Mouse (Mus musculus) lung, postnatal 36 days (tissue): ENCODE measurements around the gene Ppp2r5d.

Source experiments
- DNase-seq: peaks from one replicate; pipeline ENCODE4 v3.0.0; 2022; ENCODE audit warnings: mixed read lengths

Gene Ppp2r5d

DNA sequence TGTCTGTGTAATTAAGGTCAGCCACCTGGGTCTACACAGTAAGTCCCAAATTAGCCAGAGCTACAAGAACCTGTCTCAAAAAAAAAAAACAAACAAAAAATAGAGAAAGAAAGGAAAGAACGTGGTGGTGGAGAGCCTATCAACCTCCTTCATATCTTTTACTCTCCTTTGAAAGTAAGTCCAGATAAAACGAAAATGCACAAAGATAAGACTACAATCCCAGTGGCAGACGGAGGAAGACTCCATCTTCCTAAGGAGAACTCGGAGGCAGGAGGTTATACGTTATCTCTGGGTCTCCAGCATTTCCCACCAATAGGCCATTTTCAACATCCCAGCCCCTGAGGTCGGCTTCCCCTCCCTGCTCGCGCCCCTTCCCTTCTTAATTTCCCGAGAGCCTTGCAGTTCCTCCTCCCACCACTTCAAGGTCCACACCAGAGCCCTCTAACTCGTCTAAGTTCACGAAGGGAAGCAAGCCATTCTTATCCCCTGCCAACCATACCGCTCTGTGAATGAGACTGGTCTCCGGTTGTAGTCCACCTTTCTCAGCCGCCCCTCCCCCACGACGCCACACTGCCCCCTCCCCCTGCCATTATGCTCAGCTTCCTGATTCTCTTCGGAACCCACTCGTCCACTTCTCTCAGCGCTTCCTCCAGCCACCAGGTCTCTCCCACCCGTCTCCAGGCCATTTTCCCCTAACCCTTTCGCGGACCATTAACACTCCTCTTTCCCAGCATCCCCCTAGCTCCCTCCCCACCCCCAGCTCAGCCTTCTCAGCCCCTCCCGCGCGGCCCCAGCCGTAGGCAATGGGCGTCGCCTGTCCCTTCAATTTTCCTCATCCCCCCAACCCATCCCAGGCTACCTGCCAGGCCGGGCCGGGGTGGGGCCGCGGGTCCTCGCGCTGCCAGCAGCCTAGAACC lies 24.8 kb downstream of the Ppp2r5d start:
- peak; percentile 62 for DNase-seq

DNA sequence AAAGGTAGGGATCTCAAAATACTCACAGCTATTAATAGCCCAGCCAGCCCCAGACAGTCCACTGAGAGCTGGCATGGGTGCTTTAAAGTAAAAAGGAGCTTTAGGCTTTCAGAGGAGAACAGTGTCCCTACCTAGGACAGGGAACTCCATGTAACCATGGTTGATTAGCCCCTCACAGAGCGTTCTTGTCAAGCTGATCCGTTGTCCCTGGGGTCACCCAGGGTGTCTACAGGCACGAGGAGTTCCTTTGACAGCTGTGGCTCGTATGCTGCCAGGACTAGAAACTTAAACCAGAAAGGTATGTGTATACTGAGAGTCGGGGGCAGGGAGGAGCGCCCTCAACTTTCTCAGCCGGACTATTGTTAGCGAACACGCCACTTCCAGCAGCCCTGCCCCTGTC lies 26.0 kb downstream of the Ppp2r5d start:
- peak; percentile 16 for DNase-seq

DNA sequence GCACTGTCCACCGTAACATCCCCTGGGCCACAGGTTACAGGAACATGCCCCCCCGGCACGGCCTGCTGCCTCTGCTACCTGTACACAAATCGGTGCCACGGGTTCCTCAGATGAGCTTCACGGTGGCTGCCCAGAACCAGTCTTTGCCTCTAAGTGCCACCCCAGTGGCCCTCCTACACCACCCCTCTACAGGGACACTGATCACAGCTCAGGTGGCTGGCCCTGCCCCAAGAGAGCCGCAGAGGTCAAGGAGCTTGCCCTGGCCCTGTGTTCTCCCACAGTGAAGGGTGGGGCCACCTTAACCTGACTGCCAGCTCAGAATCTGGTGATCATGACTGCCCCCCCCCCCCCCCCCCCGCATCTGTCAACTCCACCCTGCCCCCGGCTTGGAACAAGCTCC lies 26.5 kb downstream of the Ppp2r5d start, which contains the start of gene Mea1:
Mea1 (plus strand) TSS at position 378 of the 400 bp plus-strand sequence.
- DNase-seq, result peak; percentile 76

DNA sequence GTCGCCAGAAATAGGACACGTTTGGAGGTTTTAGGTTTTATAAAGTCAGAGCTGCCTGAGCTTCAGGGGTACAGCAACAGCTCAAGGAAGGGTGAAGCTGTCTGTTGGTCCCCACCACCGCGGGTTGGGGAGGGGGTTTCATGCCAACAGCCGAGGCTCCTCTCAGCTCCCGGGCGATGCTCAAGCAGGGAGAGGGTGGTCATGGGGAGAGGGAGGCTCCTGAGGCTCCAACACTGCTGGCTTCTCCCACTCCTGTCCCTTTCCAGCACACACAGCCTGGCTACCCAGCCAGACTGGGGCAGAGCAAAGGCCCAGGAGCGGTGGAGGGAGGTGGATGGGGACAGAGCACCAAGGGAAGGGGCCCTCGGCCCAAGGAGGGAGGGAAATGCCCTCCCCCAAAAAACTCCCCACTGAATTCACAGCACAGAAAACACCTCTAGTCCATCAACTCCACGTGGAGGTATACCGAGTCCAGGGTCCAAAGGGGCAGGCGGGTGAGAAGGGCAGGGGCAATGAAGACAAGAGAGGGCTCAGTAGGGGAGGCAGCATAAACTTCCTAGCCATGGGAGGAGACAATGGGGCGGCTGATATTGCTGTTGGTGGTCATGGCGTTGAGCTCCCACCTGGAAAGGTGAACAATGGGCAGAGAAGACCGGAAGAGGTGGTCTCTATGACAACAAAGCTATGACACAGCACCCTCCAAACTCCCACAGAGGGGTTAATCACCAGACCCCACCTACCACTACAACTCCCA lies 30.2 kb downstream of the Ppp2r5d start:
- no peak for DNase-seq

DNA sequence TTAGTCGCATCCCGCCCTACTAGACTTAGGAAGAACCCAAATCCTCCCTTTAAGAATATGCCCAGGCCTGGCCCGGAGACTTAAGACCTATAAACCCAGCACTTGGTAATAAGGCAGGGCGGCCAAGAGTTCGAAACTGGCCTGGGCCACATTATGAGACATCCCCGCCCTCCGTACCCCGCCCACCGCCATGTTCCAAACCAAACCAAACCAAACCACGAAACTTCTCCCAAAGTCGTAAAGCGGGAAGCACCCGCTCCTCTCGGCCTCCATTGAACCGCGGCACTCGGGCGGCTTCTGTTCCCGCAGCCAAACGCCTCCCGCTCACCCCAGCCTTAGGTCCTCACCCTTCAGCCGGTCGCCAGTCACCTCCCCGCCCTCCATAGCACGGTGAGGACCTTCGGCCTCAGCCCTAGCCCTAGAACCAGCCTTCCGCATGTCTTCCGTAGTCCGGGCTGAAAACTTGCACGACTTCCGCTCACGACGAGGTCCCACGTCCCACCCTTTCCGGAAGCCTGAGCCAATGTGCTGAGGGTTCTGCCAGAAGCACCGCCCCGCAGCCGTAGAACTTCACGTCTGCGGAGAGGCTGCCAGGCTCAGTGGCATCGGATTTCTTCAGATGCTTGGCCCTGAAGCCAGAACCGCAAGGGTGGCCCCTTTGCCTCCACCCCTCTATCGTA lies 30.9 kb downstream of the Ppp2r5d start, which contains the start of gene Rrp36:
Rrp36 (minus strand) TSS at position 503 of the 680 bp plus-strand sequence.
- peak; percentile 96 for DNase-seq

DNA sequence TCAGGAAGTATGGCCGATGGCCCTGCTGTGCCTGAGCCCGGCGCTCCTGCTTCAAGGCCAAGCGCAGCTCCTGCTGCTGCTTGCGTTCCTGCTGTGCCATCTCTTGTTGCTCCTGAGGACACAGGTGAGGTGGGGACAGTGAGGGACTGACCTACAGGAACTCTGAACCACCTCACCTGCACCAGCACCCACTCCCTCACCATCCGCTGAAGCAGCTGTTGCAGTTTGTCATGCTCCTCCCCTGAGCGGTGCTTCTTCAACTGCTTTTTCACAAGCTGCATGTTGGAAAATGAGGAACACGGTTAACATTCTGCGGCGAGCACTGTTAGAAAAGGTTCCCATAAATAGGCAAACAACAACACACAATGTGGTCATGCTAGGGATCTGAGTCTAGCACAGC lies 35.0 kb downstream of the Ppp2r5d start:
- DNase-seq, result no peak

DNA sequence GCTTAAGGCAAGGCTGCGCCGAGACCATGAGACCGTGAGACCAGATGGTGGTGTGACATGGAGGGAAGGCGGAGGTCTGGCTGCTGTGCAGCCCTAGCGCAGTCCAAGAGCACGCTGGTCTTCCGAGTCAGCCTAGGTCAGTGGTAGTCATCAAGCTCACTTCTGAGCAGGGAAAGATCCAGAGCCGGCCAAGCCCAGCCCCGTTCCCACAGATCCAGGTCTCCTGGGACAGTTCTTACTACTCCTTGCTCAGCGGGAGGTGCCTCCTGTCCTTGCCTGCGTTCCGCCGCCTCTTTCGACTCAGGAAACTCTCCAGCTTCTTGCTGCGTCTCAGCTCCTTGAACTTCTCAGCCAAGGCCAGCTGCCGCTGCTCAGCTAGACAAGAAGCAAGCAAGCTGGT lies 37.2 kb downstream of the Ppp2r5d start:
- DNase-seq, result no peak

DNA sequence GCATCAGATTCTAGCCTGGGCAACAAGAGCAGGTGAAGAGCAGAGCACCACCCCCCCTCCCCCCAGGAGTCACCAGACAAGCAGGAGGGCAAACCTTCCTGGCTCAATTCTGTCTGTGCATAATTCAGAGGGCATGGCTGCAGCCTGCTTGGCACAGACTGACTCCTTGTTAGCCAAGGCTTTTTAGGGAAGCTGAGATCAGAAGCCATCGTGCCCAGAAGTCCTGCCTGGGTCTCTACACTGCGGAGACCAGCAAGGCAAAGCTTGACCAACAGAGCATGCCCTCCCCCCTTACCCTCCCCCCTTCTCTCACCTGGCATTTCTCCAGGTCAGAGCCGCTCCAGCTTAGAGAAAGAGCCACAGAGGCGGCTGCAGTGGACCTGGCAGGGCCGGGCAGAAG lies 42.2 kb downstream of the Ppp2r5d start:
- no peak for DNase-seq

DNA sequence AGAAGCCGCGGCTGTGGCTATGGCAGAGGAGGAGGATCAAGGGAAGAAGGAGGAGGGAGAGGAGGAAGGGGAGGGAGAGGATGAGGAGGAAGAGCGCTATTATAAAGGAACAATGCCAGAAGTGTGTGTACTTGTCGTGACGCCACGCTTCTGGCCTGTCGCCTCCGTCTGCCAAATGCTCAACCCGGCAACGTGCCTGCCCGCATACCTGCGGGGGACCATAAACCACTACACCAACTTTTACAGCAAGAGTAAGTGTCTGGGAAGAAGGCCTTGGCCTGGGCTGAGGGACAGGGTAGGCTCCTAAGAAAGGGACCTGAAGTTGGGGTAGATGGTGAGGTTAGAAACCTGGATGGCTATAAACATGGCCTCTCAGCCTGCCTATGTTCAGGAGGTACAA lies 42.9 kb downstream of the Ppp2r5d start:
- no peak for DNase-seq

DNA sequence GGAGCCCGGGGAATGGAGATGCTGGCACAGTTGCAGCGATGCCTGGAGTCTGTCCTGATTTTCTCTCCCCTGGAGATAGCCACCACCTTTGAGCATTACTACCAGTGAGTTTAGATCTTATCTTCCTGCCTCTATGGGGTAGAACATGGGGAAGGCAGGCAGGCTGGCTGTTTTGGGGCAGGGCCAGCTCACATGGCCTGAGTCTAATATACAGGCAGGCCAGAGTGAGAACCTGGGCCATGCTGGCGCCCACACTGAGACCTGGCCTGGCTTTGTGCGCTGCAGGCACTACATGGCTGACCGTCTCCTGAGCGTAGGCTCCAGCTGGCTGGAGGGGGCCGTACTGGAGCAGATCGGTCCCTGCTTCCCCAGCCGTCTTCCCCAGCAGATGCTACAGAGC lies 43.6 kb downstream of the Ppp2r5d start:
- no peak for DNase-seq

DNA sequence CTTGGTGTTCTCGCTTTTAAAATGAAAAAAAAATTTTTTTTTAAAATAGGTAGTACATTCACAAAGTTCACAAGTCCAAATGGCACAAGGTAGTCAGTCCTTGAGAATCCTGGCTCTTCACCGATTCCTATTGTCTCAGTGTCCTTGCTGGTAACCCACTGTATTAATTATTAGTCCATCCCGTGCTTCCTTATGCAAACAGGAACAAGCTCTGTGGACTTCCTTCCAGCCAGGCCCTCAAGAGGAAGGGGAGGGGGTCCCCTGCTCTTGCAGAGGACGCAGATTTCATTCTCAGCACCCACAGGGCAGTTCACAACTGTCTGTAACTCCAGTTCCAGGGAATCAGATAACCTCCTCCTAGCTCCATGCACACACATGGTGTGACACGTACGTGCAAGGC lies 48.9 kb downstream of the Ppp2r5d start:
- no peak for DNase-seq

DNA sequence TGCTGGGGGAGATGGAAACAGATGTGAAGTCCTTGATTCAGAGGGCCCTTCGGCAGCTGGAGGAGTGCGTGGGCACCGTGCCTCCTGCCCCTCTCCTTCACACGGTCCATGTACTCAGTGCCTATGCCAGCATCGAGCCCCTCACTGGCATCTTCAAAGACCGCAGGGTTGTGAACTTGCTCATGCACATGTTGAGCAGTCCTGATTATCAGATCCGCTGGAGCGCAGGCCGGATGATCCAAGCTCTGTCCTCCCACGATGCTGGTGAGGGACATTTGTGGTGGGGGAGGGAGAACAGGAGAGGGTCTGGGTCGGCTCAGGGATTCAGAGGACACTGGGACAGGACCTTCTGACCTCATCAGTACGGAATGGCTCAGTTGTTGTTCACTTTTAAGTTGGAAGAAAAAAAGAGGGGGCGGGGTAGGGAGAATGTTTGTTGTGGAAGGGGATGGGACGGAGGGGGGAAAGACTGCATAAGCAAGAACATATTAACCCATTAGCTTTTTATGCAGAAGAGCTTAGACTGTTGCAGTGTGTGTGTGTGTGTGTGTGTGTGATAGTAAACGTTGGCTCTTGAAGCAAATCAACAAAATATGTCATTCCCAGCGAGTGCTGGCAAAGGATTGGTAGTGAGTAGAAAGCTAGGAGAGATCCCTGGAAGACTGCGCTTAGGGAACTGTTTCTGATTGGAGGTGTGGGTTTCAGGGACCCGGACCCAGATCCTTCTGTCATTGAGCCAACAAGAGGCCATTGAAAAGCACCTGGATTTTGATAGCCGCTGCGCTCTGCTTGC lies 53.0 kb downstream of the Ppp2r5d start:
- DNase-seq, result no peak

DNA sequence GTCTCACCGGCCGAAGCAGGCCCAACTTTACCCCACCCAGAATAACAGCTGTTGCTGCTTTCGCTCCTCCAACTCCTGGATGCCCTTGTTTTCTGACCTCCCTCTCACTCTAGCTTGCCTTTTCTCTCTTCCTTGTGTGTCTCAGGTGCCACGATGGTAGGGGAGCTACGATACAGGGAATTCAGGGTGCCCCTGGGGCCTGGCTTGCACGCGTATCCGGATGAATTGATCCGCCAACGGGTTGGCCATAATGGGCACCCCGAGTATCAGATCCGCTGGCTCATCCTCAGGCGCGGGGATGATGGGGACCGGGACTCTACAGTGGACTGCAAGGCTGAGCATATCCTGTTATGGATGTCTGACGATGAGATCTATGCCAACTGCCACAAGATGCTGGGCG lies 53.6 kb downstream of the Ppp2r5d start:
- no peak for DNase-seq

DNA sequence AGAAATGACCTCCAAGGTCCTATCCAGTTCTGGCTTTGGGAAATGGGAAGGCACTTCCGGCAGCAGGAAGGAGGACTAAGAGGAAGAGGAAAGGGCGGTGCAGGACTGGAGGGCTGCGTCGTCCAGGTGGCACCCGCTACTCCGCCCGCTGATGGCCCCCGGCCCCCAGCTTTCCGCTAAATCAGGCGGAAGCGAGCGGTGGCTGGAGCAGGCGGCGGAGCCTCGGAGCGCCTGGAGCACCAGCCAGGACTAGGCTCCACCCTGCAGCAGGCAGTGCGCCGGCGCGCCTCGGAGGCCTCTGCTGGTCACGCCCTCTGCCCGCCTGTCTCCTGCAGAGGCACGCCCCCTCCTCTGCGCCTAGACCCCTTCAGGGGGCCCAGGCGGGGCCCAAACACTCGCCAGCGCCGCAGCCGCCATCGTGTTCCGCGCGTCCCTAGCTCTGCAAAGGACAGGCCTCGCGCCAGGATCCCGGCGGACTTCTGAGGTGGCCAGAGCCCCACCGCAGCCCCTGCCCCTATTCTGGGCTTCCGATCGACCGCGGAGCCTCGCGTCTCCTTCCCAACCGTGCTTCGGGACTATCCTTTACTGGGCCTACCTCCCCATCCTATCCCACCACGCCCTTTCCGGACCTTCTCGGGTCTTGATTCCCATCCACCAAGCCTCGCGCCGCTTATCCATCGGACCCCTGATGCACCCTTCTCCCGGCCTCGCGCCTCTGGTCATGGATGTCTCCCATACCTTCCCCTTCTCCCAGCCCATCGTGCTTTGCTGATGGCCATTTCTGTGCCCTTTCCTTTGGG lies 54.5 kb downstream of the Ppp2r5d start, which contains the start of gene Cul7:
Cul7 (plus strand) TSS at position 106 of the 800 bp plus-strand sequence.
- peak; percentile 94 for DNase-seq

DNA sequence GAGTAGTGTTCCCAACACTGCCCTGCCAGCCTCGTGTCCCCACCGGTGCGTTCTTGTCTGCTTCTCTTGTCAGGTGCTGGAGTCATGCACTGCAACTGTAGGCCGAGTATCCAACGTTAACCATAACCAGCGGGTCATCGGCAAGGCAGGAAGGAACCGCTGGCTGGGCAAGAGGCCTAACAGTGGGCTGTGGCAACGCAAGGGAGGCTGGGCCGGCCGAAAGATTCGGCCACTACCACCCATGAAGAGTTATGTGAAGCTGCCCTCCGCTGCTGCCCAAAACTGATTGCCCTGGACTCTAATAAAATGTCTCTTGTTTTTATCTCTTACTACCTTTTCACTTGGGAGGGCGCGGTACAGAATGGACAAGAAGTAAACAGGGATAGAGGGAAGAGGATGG lies 55.1 kb downstream of the Ppp2r5d start:
- DNase-seq, result no peak

DNA sequence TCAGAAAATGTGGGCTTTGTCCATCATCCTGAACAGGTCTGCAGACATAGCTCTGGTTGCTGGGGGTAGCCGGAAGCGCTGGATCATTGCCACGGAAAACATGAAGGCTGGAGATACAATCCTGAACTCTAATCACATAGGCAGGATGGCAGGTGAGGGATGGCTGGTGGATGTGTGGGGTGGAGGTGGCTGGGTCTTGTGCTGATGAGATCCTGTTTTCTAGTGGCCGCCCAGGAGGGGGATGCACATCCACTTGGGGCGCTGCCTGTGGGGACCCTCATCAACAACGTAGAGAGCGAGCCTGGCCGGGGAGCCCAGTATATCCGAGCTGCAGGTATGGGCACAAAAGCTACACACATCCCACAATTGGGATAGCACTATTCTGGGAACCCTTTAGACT lies 56.5 kb downstream of the Ppp2r5d start:
- DNase-seq, result no peak

DNA sequence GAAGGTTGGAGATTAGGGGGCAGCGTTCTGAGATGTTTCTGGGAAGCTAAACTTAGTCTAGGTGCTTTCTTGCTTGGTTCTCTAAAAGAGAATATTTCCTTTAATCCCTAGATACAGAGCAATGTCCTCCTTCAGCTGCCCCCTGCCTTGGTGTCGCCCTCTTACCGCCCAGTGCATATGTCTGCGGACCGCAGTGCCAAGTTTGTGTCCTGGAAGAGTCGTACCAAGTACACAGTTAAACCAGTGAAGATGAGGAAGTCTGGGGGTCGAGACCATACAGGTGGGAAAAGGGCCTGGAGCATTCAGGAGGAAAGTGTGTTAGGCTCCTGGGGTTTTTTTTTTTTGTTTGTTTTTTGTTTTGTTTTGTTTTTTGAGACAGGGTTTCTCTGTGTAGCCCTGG lies 57.6 kb downstream of the Ppp2r5d start:
- DNase-seq, result no peak

DNA sequence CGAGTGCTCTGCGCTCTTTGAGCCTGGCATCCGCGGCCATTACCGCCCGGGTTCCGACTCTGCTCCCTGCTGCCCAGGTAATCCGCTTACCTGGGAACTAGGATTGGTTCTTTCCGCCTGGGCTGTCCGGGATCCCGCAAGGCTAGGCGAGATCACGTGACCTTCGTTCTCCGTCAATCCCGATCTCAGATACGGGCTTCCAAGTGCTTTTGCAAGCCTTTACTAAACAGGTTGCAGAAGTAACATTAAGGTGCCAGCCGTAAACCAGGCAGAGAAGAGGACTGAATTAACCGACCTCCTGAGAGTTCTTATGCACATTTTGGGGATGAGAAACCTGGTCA lies 58.6 kb downstream of the Ppp2r5d start:
- DNase-seq, result no peak

DNA sequence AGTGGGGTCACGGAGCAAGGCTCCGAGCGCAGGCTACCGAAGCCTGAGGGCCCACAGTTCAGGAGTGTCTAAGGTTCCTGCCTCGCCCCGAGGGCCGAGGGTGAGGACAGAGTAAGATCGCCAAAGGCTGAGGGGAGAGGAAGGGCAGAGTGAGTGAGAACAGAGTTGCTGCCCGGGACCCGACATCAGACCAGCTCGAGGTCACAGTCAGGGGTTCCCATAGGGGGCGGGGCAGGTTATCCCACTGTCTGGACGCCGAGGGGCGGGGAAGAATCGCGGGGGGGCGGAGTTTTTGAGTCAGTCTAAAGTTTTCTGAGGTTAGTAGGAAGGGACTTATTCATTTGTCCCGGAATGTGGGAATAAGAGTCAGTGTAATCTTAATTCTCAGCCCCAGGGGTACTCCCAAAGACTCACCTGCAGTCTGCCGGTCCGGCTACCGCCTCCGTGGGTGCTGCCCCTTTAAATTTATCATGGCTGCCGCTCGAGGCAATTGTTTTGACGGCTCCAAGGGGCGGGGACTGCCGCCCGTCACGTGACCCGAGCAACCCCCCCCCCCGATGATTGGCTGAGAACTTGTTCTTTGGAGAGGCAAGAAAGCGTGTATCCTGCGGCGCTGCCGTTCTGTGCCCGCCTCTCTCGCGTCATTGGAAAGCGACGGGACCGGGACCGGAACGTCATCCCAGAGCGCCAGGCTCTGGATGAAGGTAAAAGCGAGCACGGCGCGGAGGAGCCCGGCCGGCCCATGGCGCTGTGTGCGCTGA lies 59.2 kb downstream of the Ppp2r5d start, which contains the start of the genes Klc4 and Mrpl2:
Klc4 (minus strand) TSS at position 462 of the 761 bp plus-strand sequence.
Mrpl2 (plus strand) TSS at position 669 of the 761 bp plus-strand sequence.
- DNase-seq, result peak; percentile 99

DNA sequence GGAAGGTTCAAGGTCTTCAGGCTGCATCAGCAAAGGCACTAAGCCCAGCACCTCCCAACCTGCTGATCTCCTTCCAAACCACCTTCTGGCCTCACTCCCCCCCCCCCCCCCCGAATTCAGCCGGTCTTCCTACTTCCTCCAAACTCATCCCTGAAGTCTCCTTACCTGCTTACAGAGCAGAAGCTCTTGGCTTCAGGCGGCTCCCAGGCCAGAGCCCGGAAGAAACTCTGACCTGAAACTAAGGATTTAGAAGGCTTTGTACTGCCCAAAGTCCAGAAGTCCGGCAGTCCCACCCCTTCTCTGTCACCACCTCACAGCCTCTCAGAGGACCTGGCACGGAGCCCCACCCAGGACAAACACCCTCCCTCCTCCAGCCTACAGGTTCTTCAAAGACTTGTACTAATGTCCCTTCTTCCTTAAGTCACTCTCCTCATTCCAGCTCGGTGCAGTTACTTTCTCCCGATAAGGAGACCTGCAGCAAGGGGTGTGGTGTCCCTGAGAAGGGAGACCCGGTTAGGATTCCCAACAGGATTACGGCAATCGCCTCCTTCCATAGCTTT lies 59.9 kb downstream of the Ppp2r5d start:
- peak; percentile 88 for DNase-seq
